Mouse (Mus musculus): Measurements from ENCODE around the gene Adamtsl1. TPM values are rescaled to one million over a fixed set of nuclear protein-coding genes. Genes with fewer than 3 reads are reported as not detected.

The Adamtsl1 gene
- polyA plus RNA-seq, 1 experiment from 2014 or later, result 13.2 TPM

DNA sequence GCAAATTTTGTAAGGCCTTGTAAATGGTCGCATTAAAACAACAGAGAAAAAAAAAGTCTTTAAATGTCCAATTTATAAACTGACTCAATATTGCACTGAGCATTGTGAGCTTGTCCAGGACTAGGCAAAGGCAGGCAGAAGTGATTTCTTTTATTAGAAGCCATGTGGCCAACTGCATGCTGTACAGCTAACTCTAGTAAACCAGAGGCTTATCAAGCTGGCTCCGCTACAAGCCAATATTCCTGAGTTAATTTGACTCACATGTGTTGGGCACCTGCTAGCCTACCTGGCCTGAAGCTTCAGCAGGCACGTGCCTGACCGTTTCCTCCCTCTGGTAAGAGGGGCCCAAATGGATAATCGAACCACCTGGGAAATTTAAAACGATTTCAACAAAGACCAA, 881.7 kb downstream of the Adamtsl1 start:
- no peak overlapping the region for H3K4me3 ChIP-seq (ENCODE audit: low read depth, low read length)
- no peaks in the 10 kb centered on the region for H3K27me3 ChIP-seq (ENCODE audit: control insufficient read depth, insufficient read depth, low read length)
- no peaks in the 10 kb centered on the region for H3K36me3 ChIP-seq (ENCODE audit: control insufficient read depth, insufficient read depth, low read length)
- 0 out of 2 replicates have a peak, but pooled peaks cover 3% of the 10 kb centered on the region for H3K4me1 ChIP-seq (ENCODE audit: control insufficient read depth, insufficient read depth, low read length)
- no peak overlapping the region for H3K9ac ChIP-seq (ENCODE audit: low read depth, low read length)
- H3K9me3 ChIP-seq (replicated peaks; ENCODE audit: control insufficient read depth, low read length), result no peaks in the 10 kb centered on the region
- H3K27ac ChIP-seq (ENCODE audit: low read depth, low read length), result no peak overlapping the region
- H3K4me2 ChIP-seq, result no peak overlapping the region
- WGBS (ENCODE audit: insufficient replicate concordance), result 76% methylated on average over 6 of the region's 6 CpGs
- no peak for ATAC-seq (replicated peaks; ENCODE audit: insufficient number of reproducible peaks, low FRiP score, low TSS enrichment)

DNA sequence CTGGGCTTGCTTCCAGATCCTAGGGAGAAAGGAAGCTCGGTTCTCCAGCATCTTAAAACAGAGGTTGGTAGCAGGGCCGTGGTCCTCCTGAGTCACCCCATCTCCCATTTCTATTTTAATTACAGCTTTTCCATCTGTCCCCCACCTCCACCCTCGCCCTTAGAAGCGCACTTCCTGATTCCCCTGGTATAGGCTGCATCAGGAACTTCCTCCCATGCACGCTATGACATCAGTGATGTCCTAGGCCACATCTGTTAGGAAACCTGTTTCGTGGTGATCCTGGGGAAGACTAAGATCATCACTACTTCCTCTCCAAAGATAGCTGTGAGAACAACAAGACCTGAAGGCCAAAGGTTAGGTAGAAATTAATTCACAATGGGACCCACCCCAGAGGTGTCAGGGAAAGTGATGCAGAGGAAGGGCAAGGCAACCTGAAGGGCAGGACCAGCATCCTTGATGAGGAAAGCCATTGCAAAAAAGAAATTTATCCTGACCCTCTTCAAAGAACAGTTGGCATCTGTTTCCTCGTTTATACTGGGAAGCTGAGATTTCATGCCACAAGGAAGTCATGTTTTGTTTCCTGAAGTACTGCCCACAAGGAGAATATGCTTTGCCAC, 882.8 kb downstream of the Adamtsl1 start:
- ATAC-seq (replicated peaks; ENCODE audit: insufficient number of reproducible peaks, low FRiP score, low TSS enrichment), result no peak
- Histone ChIP-seq H3K36me3 (ENCODE audit: control insufficient read depth, insufficient read depth, low read length) (no peaks in the 10 kb centered on the region), H3K27ac (ENCODE audit: low read depth, low read length) (no peak overlapping the region), H3K27me3 (ENCODE audit: control insufficient read depth, insufficient read depth, low read length) (no peaks in the 10 kb centered on the region), H3K4me1 (ENCODE audit: control insufficient read depth, insufficient read depth, low read length) (0 out of 2 replicates have a peak, but pooled peaks cover 3% of the 10 kb centered on the region), H3K9me3 (replicated peaks; ENCODE audit: control insufficient read depth, low read length) (no peaks in the 10 kb centered on the region), H3K4me2 (no peak overlapping the region), H3K4me3 (ENCODE audit: low read depth, low read length) (no peak overlapping the region), H3K9ac (ENCODE audit: low read depth, low read length) (no peak overlapping the region)
- 71% methylated on average over 7 of the region's 7 CpGs for WGBS (ENCODE audit: insufficient replicate concordance)

DNA sequence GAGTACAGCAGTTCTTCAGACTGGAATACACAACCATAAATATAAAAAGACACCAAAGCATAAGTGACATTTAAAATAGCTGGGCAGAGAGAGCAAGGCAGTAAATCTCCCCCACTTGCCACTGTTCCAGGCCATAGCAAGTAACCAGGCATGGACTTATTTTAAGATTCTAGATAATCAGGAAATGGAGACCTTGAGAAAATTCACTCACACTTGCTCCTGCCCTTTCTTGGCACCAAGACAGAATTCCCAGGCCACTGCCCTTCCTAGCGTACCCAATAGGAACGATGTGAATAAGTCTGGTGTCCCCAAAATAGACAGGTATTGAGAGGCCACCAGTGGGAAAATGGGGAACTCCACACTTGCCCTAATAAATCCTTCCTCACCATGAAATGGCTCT, 883.5 kb downstream of the Adamtsl1 start:
- Histone ChIP-seq H3K4me3 (ENCODE audit: low read depth, low read length) (no peak overlapping the region), H3K27ac (ENCODE audit: low read depth, low read length) (no peak overlapping the region), H3K4me1 (ENCODE audit: control insufficient read depth, insufficient read depth, low read length) (0 out of 2 replicates have a peak, but pooled peaks cover 3% of the 10 kb centered on the region), H3K36me3 (ENCODE audit: control insufficient read depth, insufficient read depth, low read length) (no peaks in the 10 kb centered on the region), H3K27me3 (ENCODE audit: control insufficient read depth, insufficient read depth, low read length) (no peaks in the 10 kb centered on the region), H3K9ac (ENCODE audit: low read depth, low read length) (no peak overlapping the region), H3K9me3 (replicated peaks; ENCODE audit: control insufficient read depth, low read length) (no peaks in the 10 kb centered on the region), H3K4me2 (no peak overlapping the region)
- WGBS (ENCODE audit: insufficient replicate concordance), result 75% methylated on average over 2 of the region's 2 CpGs
- ATAC-seq (replicated peaks; ENCODE audit: insufficient number of reproducible peaks, low FRiP score, low TSS enrichment), result no peak

DNA sequence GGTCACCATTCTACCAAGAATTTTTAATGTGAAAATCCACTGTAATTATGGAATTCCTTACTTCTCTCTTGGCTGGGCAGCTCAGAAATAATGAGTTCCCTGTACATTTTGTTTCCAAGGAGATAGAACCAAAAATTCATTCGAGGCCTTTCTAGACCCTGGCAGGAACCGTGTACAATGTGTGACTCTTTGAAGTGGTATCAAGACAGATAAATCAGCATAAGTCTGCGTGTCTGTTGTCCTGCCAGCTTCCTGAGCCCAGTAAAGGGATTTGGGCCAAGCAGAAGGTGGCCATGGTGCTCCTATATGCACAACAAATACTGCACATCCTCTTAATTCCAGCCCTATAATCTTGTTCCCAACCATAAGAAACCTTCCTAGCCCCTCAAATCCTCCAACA, 887.1 kb downstream of the Adamtsl1 start:
- H3K9me3 ChIP-seq (replicated peaks; ENCODE audit: control insufficient read depth, low read length), result no peaks in the 10 kb centered on the region
- no peak overlapping the region for H3K27ac ChIP-seq (ENCODE audit: low read depth, low read length)
- H3K9ac ChIP-seq (ENCODE audit: low read depth, low read length), result no peak overlapping the region
- ATAC-seq (replicated peaks; ENCODE audit: insufficient number of reproducible peaks, low FRiP score, low TSS enrichment), result no peak
- 42% methylated on average over 3 of the region's 3 CpGs for WGBS (ENCODE audit: insufficient replicate concordance)
- H3K27me3 ChIP-seq (ENCODE audit: control insufficient read depth, insufficient read depth, low read length), result no peaks in the 10 kb centered on the region
- H3K4me2 ChIP-seq, result no peak overlapping the region
- no peak overlapping the region for H3K4me3 ChIP-seq (ENCODE audit: low read depth, low read length)
- no peaks in the 10 kb centered on the region for H3K36me3 ChIP-seq (ENCODE audit: control insufficient read depth, insufficient read depth, low read length)
- H3K4me1 ChIP-seq (ENCODE audit: control insufficient read depth, insufficient read depth, low read length), result 0 out of 2 replicates have a peak, but pooled peaks cover 3% of the 10 kb centered on the region

DNA sequence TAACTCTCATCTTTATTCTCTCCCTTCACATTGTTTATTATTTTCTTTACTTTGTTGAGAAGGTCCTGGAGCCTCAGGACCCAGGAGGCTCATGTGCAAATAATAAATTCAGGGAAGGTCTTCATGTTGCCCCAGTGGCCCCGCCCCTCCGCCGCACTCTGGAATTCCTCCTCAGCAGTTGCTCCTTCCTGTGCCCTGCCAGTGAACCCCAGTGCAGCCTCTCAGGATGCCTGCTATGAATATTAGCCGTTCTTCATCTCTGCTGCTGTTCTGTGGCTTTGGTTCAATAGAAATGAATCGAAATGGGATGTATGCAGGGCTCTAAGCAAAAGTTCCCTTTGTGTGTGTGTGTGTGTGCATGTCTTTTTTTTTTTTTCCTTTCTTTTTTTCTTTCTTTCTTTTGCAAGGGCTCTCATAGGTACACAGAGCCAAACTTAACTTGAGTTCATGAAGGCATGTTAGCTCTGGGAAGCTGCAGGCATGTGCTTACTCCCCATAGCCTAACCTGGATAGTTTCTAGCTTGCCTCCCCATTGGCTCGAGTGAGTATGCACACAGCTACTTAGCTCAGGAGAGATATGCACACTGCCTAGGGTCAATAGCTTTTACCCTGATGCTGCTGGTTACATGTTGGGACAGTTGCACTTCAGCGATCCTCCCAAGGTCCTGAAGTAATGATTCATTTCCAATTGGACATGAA, 892.7 kb downstream of the Adamtsl1 start:
- H3K4me2 ChIP-seq, result no peak overlapping the region
- no peak for ATAC-seq (replicated peaks; ENCODE audit: insufficient number of reproducible peaks, low FRiP score, low TSS enrichment)
- WGBS (ENCODE audit: insufficient replicate concordance), result 62% methylated on average over 7 of the region's 7 CpGs
- no peak overlapping the region for H3K27ac ChIP-seq (ENCODE audit: low read depth, low read length)
- H3K9ac ChIP-seq (ENCODE audit: low read depth, low read length), result no peak overlapping the region
- H3K4me1 ChIP-seq (ENCODE audit: control insufficient read depth, insufficient read depth, low read length), result peaks cover 7% of the 10 kb centered on the region
- H3K27me3 ChIP-seq (ENCODE audit: control insufficient read depth, insufficient read depth, low read length), result no peaks in the 10 kb centered on the region
- H3K9me3 ChIP-seq (replicated peaks; ENCODE audit: control insufficient read depth, low read length), result no peaks in the 10 kb centered on the region
- H3K4me3 ChIP-seq (ENCODE audit: low read depth, low read length), result no peak overlapping the region
- no peaks in the 10 kb centered on the region for H3K36me3 ChIP-seq (ENCODE audit: control insufficient read depth, insufficient read depth, low read length)

DNA sequence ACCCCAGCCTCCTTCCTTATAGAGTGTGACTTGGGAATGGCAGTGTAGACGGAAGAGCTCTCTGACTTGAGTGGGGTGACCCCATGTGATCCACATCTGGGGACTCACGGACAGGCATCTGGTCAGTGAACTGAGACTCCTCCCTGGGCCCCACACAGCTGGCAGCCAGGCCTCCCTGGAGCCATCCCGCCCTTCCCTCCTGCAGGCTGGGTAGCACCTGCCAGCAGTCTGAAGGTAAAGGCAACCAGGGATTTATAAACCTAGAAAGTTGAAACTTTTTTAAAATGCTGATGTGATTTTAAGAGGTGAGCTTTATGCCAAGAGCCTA, 893.2 kb downstream of the Adamtsl1 start:
- Histone ChIP-seq H3K4me1 (ENCODE audit: control insufficient read depth, insufficient read depth, low read length) (peaks cover 7% of the 10 kb centered on the region), H3K27ac (ENCODE audit: low read depth, low read length) (no peak overlapping the region), H3K9me3 (replicated peaks; ENCODE audit: control insufficient read depth, low read length) (no peaks in the 10 kb centered on the region), H3K36me3 (ENCODE audit: control insufficient read depth, insufficient read depth, low read length) (no peaks in the 10 kb centered on the region), H3K4me3 (ENCODE audit: low read depth, low read length) (no peak overlapping the region), H3K27me3 (ENCODE audit: control insufficient read depth, insufficient read depth, low read length) (no peaks in the 10 kb centered on the region), H3K9ac (ENCODE audit: low read depth, low read length) (no peak overlapping the region), H3K4me2 (no peak overlapping the region)
- no peak for ATAC-seq (replicated peaks; ENCODE audit: insufficient number of reproducible peaks, low FRiP score, low TSS enrichment)
- 85% methylated on average over 3 of the region's 3 CpGs for WGBS (ENCODE audit: insufficient replicate concordance)

DNA sequence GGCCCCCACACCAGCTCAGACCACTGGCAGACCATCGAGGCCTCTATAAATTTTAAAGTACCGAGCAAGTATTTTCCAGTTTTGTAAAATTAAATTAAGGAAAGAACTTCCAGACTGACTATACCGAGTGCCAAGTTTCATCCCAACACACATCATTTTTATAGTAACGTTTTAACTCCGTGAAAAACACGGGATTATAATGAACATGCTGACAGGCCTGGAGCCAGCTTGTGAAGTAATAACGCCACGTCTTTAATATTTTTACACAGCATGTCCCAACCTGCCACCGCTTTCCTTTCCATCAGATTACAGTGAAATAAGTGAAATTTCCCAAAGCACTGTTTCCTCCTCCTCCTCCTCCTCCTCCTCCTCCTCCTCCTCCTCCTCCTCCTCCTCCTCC, 894.4 kb downstream of the Adamtsl1 start:
- H3K36me3 ChIP-seq (ENCODE audit: control insufficient read depth, insufficient read depth, low read length), result no peaks in the 10 kb centered on the region
- H3K4me3 ChIP-seq (ENCODE audit: low read depth, low read length), result no peak overlapping the region
- no peaks in the 10 kb centered on the region for H3K27me3 ChIP-seq (ENCODE audit: control insufficient read depth, insufficient read depth, low read length)
- H3K9ac ChIP-seq (ENCODE audit: low read depth, low read length), result no peak overlapping the region
- no peak overlapping the region for H3K4me2 ChIP-seq
- H3K4me1 ChIP-seq (ENCODE audit: control insufficient read depth, insufficient read depth, low read length), result peaks cover 7% of the 10 kb centered on the region
- ATAC-seq (replicated peaks; ENCODE audit: insufficient number of reproducible peaks, low FRiP score, low TSS enrichment), result no peak
- no peaks in the 10 kb centered on the region for H3K9me3 ChIP-seq (replicated peaks; ENCODE audit: control insufficient read depth, low read length)
- H3K27ac ChIP-seq (ENCODE audit: low read depth, low read length), result no peak overlapping the region
- 86% methylated on average over 9 of the region's 9 CpGs for WGBS (ENCODE audit: insufficient replicate concordance)

DNA sequence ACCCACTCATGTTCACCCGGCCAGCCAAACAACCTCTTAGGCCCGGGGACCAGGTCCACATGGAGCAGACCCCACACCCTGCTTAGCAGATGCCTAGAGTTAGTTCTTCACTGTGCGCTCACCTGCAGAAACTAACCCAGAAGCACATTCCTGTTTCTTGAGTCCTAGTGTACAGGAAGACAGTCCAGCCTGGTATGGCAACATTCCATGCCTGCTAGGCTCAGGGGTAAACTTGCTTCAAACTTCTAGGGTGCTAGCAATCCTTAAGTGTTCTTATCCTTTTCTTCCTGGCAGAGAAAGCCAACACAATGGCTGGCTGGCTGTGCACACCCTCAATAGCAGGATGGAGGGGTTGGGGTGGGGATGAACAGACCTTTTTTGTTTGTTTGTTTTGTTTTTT, 897.0 kb downstream of the Adamtsl1 start:
- H3K4me3 ChIP-seq (ENCODE audit: low read depth, low read length), result no peak overlapping the region

DNA sequence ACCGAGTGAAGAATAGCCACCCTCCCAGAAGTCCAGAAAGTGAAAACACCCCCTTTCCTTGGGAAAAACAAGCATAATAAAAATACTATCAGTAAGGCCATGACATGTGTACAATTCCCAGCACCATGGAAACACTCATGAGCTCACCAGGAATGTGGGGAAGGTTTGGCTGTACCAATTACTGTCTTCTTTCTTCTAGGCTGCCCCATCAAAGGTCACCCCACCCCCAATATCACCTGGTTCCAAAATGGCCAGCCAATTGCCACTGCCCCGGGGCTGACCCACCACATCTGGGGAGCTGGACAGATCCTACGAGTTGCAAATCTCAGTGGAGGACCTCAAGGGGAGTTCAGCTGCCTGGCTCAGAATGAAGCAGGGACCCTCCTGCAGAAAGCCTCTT, 899.4 kb downstream of the Adamtsl1 start:
- no peak overlapping the region for H3K27ac ChIP-seq (ENCODE audit: low read depth, low read length)
- no peak overlapping the region for H3K4me2 ChIP-seq
- H3K4me3 ChIP-seq (ENCODE audit: low read depth, low read length), result no peak overlapping the region
- no peaks in the 10 kb centered on the region for H3K36me3 ChIP-seq (ENCODE audit: control insufficient read depth, insufficient read depth, low read length)
- H3K4me1 ChIP-seq (ENCODE audit: control insufficient read depth, insufficient read depth, low read length), result no peaks in the 10 kb centered on the region
- 67% methylated on average over 3 of the region's 3 CpGs for WGBS (ENCODE audit: insufficient replicate concordance)
- H3K27me3 ChIP-seq (ENCODE audit: control insufficient read depth, insufficient read depth, low read length), result no peaks in the 10 kb centered on the region
- no peak for ATAC-seq (replicated peaks; ENCODE audit: insufficient number of reproducible peaks, low FRiP score, low TSS enrichment)
- no peaks in the 10 kb centered on the region for H3K9me3 ChIP-seq (replicated peaks; ENCODE audit: control insufficient read depth, low read length)
- H3K9ac ChIP-seq (ENCODE audit: low read depth, low read length), result no peak overlapping the region

More for the DNA sequence above, 897.0 kb downstream of the Adamtsl1 start:
- ATAC-seq (replicated peaks; ENCODE audit: insufficient number of reproducible peaks, low FRiP score, low TSS enrichment), result no peak
- Histone ChIP-seq H3K36me3 (ENCODE audit: control insufficient read depth, insufficient read depth, low read length) (no peaks in the 10 kb centered on the region), H3K27me3 (ENCODE audit: control insufficient read depth, insufficient read depth, low read length) (no peaks in the 10 kb centered on the region), H3K27ac (ENCODE audit: low read depth, low read length) (no peak overlapping the region), H3K9me3 (replicated peaks; ENCODE audit: control insufficient read depth, low read length) (no peaks in the 10 kb centered on the region), H3K9ac (ENCODE audit: low read depth, low read length) (no peak overlapping the region), H3K4me1 (ENCODE audit: control insufficient read depth, insufficient read depth, low read length) (peaks cover 7% of the 10 kb centered on the region), H3K4me2 (no peak overlapping the region)
- 82% methylated on average over 3 of the region's 3 CpGs for WGBS (ENCODE audit: insufficient replicate concordance)

All from heart, embryonic 11.5 days (tissue).